Mouse (Mus musculus) adrenal gland, adult (tissue): ENCODE measurements at regions not wholly inside any gene's neighbourhood (a gene's known extent, or its start where the extent isn't known, plus 50 kb on each side); places are given as distances from the start of the nearest gene placed in this dataset.
"Not testable (repeated sequence)": the region's sequence is repeated elsewhere in the genome, so short reads cannot be mapped to it uniquely, and the experiment has no call there.

Experiments
- DNase-seq, 2 experiments: peaks; one replicate each; pipeline ENCODE4 v3.0.0; 2022 to 2023; ENCODE audit warnings: low spot score in 1 of 2; ENCODE audit not compliant: inconsistent age in 2 of 2

DNA sequence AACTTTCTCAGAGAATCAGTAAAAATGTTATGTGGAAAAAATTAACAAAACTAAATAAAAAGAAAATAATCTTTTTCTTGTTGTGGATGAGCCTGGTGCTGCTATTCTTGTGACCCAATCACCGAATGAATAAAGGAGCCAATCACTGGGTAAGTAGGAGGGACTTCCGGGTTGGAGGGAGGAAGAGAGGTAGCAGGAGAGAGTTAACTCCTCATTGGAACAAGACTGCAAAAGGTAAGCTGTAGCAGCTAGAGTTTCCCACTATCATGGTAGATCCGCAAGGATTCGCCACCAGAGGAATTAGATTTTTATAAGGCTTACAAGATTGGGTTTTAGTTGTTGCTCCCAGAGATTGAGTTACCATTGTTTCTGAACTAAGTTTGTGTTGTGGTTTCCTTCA, 87.8 kb upstream of the Vldlr start:
- not testable (repeated sequence) for DNase-seq

GRCm38 (mm10) chr19:27134360-27134759, 81.9 kb upstream of the Vldlr start:
- no peak for DNase-seq

- no peak for DNase-seq
Observed at GRCm38 (mm10) chr19:27140892-27141291, 75.4 kb upstream of the Vldlr start.

DNA sequence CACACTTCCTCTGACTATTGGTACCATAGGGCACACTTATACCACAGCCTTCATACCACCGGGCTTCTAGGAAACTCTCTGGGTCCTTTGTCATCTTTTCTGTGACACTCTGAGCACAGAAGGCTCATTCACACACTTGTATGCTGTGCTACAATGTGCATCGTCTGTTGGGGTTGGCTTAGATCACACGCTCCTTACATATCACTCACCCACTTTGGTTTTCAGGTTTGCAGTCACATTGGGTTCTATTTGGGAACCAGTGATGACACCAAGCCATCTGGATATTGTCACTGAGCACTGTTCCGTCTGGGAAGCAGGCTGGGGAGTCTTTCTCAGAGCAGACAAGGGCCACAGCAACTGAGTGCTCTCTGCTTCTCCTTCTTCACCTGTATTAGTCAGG, 74.1 kb upstream of the Vldlr start:
- DNase-seq = no peak

GRCm38 (mm10) chr19:27147404-27147803, 68.9 kb upstream of the Vldlr start:
- DNase-seq = peak in 1 of 2 experiments; percentile 60

GRCm38 (mm10) chr19:27148330-27148729, 68.0 kb upstream of the Vldlr start:
- peak in 1 of 2 experiments; percentile 25 for DNase-seq

GRCm38 (mm10) chr19:27149567-27149966, 66.7 kb upstream of the Vldlr start:
- DNase-seq = no peak

- no peak for DNase-seq
Observed at GRCm38 (mm10) chr19:27161933-27162332, 54.4 kb upstream of the Vldlr start.
